Mouse (Mus musculus): ENCODE data around the gene Fastkd2. TPM values are rescaled to one million over a fixed set of nuclear protein-coding genes. Genes with fewer than 3 reads are reported as not detected.

Gene Fastkd2
- polyA plus RNA-seq (2014; fragmentation: Nextera tagmentation; extraction: Ambion mirVana), result 69.0 and 74.6 TPM in 2 replicates

DNA sequence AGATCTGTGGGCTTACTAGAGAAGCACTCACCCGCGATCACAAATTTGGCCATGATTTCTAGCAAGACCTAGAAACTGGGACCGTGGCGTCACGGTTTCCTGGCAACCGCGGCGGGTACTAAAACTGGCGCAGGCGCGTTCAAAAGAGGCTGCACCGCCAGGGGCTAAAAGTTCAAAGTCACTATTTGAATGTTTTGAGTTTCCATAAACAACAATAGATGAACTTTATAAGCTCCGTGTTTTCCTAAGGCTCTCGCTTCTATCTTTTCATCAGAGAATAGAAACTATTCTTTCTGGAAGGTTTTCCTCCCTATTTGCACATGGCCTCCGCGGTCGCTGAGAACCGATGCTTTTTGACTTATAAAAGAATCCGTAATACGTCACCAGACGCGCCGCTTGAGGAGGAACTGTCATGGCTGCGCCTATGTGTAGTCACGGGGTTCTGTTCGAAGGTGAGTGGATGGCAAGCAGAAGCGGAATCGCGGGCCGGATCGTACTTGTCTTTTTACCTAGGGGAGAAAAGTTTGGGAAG is at the start of gene Fastkd2, which contains the start of gene Mdh1b:
Gene Fastkd2 (plus strand): TSS at position 375 of the 532 bp plus-strand sequence.
Gene Mdh1b (minus strand): TSS at position 79 of the 532 bp plus-strand sequence.
- no peaks in the 10 kb centered on the region for H3K27me3 ChIP-seq (ENCODE audit: control insufficient read depth, insufficient read depth, low read length)
- peak within 1 kb of the TSS; percentile 64 for H3K9ac ChIP-seq (ENCODE audit: low read length)
- H3K27ac ChIP-seq (ENCODE audit: low read depth, low read length), result no peak within 1 kb of the TSS
- peak; percentile 92 for ATAC-seq (replicated peaks; ENCODE audit: low FRiP score)
- peak within 1 kb of the TSS; percentile 63 for H3K4me2 ChIP-seq (ENCODE audit: low read depth, low read length, severe bottlenecking)
- WGBS, result under 1% methylated on average over 31 of the region's 31 CpGs
- peak within 1 kb of the TSS; percentile 71 for H3K4me3 ChIP-seq (ENCODE audit: low read depth, low read length)
- peak; percentile 87 for DNase-seq (ENCODE audit: low spot score)
- H3K4me1 ChIP-seq (replicated peaks; ENCODE audit: control insufficient read depth, insufficient read depth, low read length), result 0 out of 2 replicates have a peak, but pooled peaks cover 4% of the 10 kb centered on the region
- H3K9me3 ChIP-seq (ENCODE audit: control insufficient read depth, low read length), result no peaks in the 10 kb centered on the region
- H3K36me3 ChIP-seq (ENCODE audit: control insufficient read depth, insufficient read depth, low read length), result no peaks in the 10 kb centered on the region

DNA sequence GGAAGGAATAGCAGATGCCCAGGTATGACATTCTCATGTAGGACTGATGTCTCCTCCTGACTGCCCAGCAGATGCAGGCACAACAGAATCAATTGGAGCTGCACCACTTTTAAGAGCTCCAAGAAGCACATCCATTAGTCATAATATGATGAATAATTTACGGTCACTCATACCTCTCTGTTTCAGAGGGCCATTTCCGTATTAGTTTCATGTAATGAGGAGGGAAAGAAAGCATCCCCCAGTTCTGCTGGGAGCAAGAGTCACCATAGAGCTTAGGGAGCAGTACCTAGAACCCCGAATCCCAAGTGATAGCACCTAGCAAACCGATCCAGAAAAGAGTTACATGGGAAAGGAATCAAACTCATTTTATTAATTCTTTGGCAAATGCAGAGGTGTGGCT is 43.6 kb upstream of the Fastkd2 start, which contains the start of gene Dytn:
Gene Dytn (minus strand): TSS at position 101 of the 400 bp plus-strand sequence.
- DNase-seq (ENCODE audit: low spot score) (no peak), ATAC-seq (replicated peaks; ENCODE audit: low FRiP score) (no peak)
- Histone ChIP-seq H3K9me3 (ENCODE audit: control insufficient read depth, low read length) (no peaks in the 10 kb centered on the region), H3K36me3 (ENCODE audit: control insufficient read depth, insufficient read depth, low read length) (no peaks in the 10 kb centered on the region), H3K4me1 (replicated peaks; ENCODE audit: control insufficient read depth, insufficient read depth, low read length) (no peaks in the 10 kb centered on the region), H3K27ac (ENCODE audit: low read depth, low read length) (no peak within 1 kb of the TSS), H3K4me2 (ENCODE audit: low read depth, low read length, severe bottlenecking) (no peak within 1 kb of the TSS), H3K27me3 (ENCODE audit: control insufficient read depth, insufficient read depth, low read length) (no peaks in the 10 kb centered on the region), H3K4me3 (ENCODE audit: low read depth, low read length) (no peak within 1 kb of the TSS), H3K9ac (ENCODE audit: low read length) (no peak within 1 kb of the TSS)
- WGBS, result 90% methylated on average over 4 of the region's 4 CpGs

DNA sequence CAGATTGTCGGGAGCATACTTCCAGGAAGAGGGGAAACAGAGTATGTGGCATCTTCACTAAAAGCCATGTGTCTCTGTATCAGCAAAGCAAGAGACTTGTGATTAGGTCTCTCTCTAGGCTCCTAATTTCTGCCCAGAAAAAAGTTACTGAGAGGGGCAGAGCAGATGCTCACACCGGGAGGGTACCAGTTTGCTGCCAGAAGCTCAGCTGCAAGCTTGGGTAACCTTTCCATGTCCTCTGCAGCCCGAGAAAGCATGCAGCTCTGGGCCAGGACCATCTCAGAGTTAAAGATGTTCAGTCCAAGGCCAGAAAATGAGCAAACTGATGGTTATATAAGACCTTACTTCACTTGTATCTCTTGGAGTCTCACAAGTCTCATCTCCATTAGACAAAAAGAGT is 33.6 kb upstream of the Fastkd2 start:
- Histone ChIP-seq H3K4me2 (ENCODE audit: low read depth, low read length, severe bottlenecking) (no peak overlapping the region), H3K4me3 (ENCODE audit: low read depth, low read length) (no peak overlapping the region), H3K9me3 (ENCODE audit: control insufficient read depth, low read length) (no peaks in the 10 kb centered on the region), H3K9ac (ENCODE audit: low read length) (no peak overlapping the region), H3K27ac (ENCODE audit: low read depth, low read length) (no peak overlapping the region), H3K36me3 (ENCODE audit: control insufficient read depth, insufficient read depth, low read length) (no peaks in the 10 kb centered on the region), H3K27me3 (ENCODE audit: control insufficient read depth, insufficient read depth, low read length) (no peaks in the 10 kb centered on the region), H3K4me1 (replicated peaks; ENCODE audit: control insufficient read depth, insufficient read depth, low read length) (no peaks in the 10 kb centered on the region)
- 88% methylated on average over 3 of the region's 3 CpGs for WGBS
- DNase-seq (ENCODE audit: low spot score) (no peak), ATAC-seq (replicated peaks; ENCODE audit: low FRiP score) (no peak)

DNA sequence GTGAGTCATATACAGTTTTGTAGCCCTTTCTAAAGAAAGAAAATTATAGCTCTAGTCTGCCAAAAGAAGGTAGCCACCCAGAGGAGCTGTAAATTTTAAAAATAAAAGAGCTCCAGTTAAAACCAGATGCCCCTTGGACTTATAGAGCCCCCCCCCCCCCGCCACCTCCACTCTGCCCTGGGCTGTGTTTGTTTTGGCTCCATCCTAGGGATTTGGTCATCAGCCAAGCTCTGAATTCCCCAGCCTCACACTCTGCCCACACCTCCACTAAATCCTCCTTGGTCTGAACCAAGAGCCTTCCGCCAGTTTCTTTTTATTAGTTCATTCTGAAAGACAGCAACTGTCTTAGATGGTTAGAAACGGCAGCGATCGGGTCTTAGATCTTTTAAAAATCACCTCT is 24.7 kb upstream of the Fastkd2 start:
- WGBS, result 79% methylated on average over 5 of the region's 5 CpGs
- ATAC-seq (replicated peaks; ENCODE audit: low FRiP score) (no peak), DNase-seq (ENCODE audit: low spot score) (no peak)
- Histone ChIP-seq H3K9ac (ENCODE audit: low read length) (no peak overlapping the region), H3K9me3 (ENCODE audit: control insufficient read depth, low read length) (no peaks in the 10 kb centered on the region), H3K4me3 (ENCODE audit: low read depth, low read length) (no peak overlapping the region), H3K27ac (ENCODE audit: low read depth, low read length) (no peak overlapping the region), H3K27me3 (ENCODE audit: control insufficient read depth, insufficient read depth, low read length) (no peaks in the 10 kb centered on the region), H3K4me2 (ENCODE audit: low read depth, low read length, severe bottlenecking) (no peak overlapping the region), H3K36me3 (ENCODE audit: control insufficient read depth, insufficient read depth, low read length) (no peaks in the 10 kb centered on the region), H3K4me1 (replicated peaks; ENCODE audit: control insufficient read depth, insufficient read depth, low read length) (no peaks in the 10 kb centered on the region)

DNA sequence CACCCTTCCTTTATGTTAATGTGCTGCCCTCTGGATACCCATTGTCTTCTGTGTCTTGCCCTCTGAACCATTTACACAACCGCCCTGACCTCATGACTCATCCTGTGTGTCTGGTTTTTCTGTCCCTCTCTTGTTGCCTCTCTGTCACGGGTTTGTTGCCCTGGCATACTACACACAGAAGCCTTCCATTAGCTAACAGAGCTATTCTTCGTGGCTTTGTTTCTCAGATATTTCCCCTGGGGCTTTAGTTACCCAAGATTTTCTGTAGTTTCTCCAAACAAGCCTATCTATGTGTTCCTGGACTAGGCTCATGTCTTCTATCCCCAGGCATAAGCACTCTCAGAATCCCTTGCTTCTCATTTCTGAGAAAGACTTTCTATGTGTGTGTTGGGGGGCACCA is 21.5 kb upstream of the Fastkd2 start:
- Histone ChIP-seq H3K4me3 (ENCODE audit: low read depth, low read length) (no peak overlapping the region), H3K27ac (ENCODE audit: low read depth, low read length) (no peak overlapping the region), H3K4me2 (ENCODE audit: low read depth, low read length, severe bottlenecking) (no peak overlapping the region), H3K27me3 (ENCODE audit: control insufficient read depth, insufficient read depth, low read length) (no peaks in the 10 kb centered on the region), H3K36me3 (ENCODE audit: control insufficient read depth, insufficient read depth, low read length) (no peaks in the 10 kb centered on the region), H3K9ac (ENCODE audit: low read length) (no peak overlapping the region), H3K4me1 (replicated peaks; ENCODE audit: control insufficient read depth, insufficient read depth, low read length) (no peaks in the 10 kb centered on the region), H3K9me3 (ENCODE audit: control insufficient read depth, low read length) (no peaks in the 10 kb centered on the region)
- 77% methylated on average over 3 of the region's 3 CpGs for WGBS
- DNase-seq (ENCODE audit: low spot score) (no peak), ATAC-seq (replicated peaks; ENCODE audit: low FRiP score) (no peak)

DNA sequence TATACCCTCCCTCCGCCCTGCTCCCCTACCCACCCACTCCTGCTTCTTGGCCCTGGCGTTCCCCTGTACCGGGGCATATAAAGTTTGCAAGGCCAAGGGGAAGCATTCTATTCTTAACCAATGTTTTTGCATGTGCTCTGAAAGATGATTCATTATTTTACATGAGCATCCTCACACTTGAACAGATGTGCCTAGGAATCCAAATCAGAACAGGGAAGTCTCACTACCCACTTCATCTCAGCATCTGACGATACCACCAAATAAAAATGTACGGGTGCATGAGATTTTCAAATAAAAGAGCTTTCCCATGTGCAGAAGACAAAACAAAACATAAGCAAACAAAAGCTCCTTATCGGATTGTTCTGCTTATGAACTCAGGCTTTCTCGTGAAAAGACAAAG is 10.3 kb upstream of the Fastkd2 start:
- no peak overlapping the region for H3K4me2 ChIP-seq (ENCODE audit: low read depth, low read length, severe bottlenecking)
- no peaks in the 10 kb centered on the region for H3K9me3 ChIP-seq (ENCODE audit: control insufficient read depth, low read length)
- no peaks in the 10 kb centered on the region for H3K4me1 ChIP-seq (replicated peaks; ENCODE audit: control insufficient read depth, insufficient read depth, low read length)
- DNase-seq (ENCODE audit: low spot score), result no peak
- H3K27me3 ChIP-seq (ENCODE audit: control insufficient read depth, insufficient read depth, low read length), result no peaks in the 10 kb centered on the region
- no peak overlapping the region for H3K9ac ChIP-seq (ENCODE audit: low read length)
- H3K36me3 ChIP-seq (ENCODE audit: control insufficient read depth, insufficient read depth, low read length), result no peaks in the 10 kb centered on the region
- H3K4me3 ChIP-seq (ENCODE audit: low read depth, low read length), result no peak overlapping the region
- ATAC-seq (replicated peaks; ENCODE audit: low FRiP score), result no peak
- no peak overlapping the region for H3K27ac ChIP-seq (ENCODE audit: low read depth, low read length)
- WGBS, result 81% methylated on average over 7 of the region's 7 CpGs

DNA sequence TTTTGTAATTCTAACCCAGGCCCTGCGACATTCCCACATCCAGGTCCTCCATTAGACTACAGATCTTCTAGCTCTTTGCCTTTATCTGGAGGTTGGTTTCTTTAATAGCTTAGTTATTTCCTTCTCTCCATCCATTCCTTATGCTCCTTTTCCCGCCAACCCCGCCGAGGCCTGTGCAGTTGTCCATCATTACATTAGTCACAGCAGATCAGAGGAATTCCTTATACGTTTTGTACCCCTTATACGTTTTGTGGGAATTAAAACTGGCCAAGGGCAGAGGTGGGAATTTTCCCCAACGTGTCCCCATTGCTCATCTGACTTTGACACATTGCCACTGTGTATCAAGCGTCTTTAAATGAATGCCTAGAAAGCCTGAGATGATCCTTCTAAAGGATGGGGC is 618 bp upstream of the Fastkd2 start:
- Histone ChIP-seq H3K9me3 (ENCODE audit: control insufficient read depth, low read length) (no peaks in the 10 kb centered on the region), H3K4me1 (replicated peaks; ENCODE audit: control insufficient read depth, insufficient read depth, low read length) (0 out of 2 replicates have a peak, but pooled peaks cover 4% of the 10 kb centered on the region), H3K4me2 (ENCODE audit: low read depth, low read length, severe bottlenecking) (peak overlapping the region; percentile 63), H3K9ac (ENCODE audit: low read length) (peak overlapping the region; percentile 64; the same call in 1 of the 2 replicates), H3K27ac (ENCODE audit: low read depth, low read length) (no peak overlapping the region), H3K4me3 (ENCODE audit: low read depth, low read length) (peak overlapping the region; percentile 71), H3K27me3 (ENCODE audit: control insufficient read depth, insufficient read depth, low read length) (no peaks in the 10 kb centered on the region), H3K36me3 (ENCODE audit: control insufficient read depth, insufficient read depth, low read length) (no peaks in the 10 kb centered on the region)
- DNase-seq (ENCODE audit: low spot score), result no peak
- no peak; the same call in 1 of the 2 replicates for ATAC-seq (replicated peaks; ENCODE audit: low FRiP score)
- WGBS, result 43% methylated on average over 8 of the region's 8 CpGs

DNA sequence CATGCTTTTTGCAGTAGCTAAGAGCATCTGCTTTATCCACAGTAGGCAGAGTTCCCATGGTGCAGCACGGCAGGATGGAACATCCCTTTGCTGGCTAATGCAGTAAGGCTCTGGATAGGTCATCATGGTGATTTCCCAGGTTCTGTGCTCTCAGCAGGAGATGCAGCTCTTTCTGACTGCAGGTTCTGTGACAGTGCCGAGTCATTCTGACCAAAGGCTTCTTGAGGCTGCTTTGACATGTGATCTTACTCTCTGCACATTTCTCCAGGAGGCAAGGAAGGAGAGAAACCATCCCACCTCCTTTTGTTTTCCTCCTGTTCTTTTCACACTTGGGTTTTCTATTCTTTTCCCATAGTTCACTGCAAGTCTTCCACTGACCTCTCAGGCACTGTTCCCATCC is 25.6 kb downstream of the Fastkd2 start:
- H3K27ac ChIP-seq (ENCODE audit: low read depth, low read length), result no peak overlapping the region
- WGBS, result 70% methylated on average over 2 of the region's 2 CpGs

DNA sequence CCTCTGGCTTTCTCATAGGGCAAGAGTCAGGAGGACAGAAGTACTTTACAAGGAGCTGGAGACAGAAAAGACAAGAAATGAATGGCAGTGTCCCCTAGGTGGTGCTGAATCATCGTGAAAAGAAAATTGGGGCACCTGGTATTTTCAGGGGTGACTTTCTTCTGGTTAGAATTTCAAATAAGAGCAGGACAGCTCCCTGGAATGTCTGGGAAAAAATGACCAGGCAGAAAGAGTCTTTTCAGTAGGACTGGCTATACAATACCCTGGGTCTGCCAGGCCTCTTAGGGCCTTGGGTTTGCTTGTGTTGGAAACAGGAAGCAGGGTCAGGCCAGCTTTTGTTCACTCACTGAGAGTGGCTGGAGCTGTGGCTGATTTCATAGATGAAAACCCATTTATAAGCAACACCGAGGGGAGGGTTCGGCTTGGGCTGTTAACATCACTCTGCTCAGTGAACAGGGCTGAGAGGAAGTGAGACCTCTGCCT is 32.8 kb downstream of the Fastkd2 start:
- ATAC-seq (replicated peaks; ENCODE audit: low FRiP score) (peak; percentile 87), DNase-seq (ENCODE audit: low spot score) (peak; percentile 60)
- no peaks in the 10 kb centered on the region for H3K36me3 ChIP-seq (ENCODE audit: control insufficient read depth, insufficient read depth, low read length)
- H3K4me2 ChIP-seq (ENCODE audit: low read depth, low read length, severe bottlenecking), result no peak overlapping the region
- H3K27ac ChIP-seq (ENCODE audit: low read depth, low read length), result peak overlapping the region; percentile 48; the same call in 1 of the 2 replicates
- H3K9me3 ChIP-seq (ENCODE audit: control insufficient read depth, low read length), result no peaks in the 10 kb centered on the region
- no peak overlapping the region for H3K4me3 ChIP-seq (ENCODE audit: low read depth, low read length)
- H3K9ac ChIP-seq (ENCODE audit: low read length), result peak overlapping the region; percentile 41; the same call in 1 of the 2 replicates
- peaks cover 11% of the 10 kb centered on the region; the same call in 1 of the 2 replicates for H3K4me1 ChIP-seq (replicated peaks; ENCODE audit: control insufficient read depth, insufficient read depth, low read length)
- no peaks in the 10 kb centered on the region for H3K27me3 ChIP-seq (ENCODE audit: control insufficient read depth, insufficient read depth, low read length)
- 11% methylated on average over 3 of the region's 3 CpGs for WGBS

More for the DNA sequence above, 25.6 kb downstream of the Fastkd2 start:
- no peak for ATAC-seq (replicated peaks; ENCODE audit: low FRiP score)
- no peak overlapping the region for H3K4me3 ChIP-seq (ENCODE audit: low read depth, low read length)
- H3K27me3 ChIP-seq (ENCODE audit: control insufficient read depth, insufficient read depth, low read length), result no peaks in the 10 kb centered on the region
- H3K9ac ChIP-seq (ENCODE audit: low read length), result no peak overlapping the region
- H3K4me1 ChIP-seq (replicated peaks; ENCODE audit: control insufficient read depth, insufficient read depth, low read length), result no peaks in the 10 kb centered on the region
- no peak overlapping the region for H3K4me2 ChIP-seq (ENCODE audit: low read depth, low read length, severe bottlenecking)
- DNase-seq (ENCODE audit: low spot score), result no peak
- H3K36me3 ChIP-seq (ENCODE audit: control insufficient read depth, insufficient read depth, low read length), result no peaks in the 10 kb centered on the region; the same call in 1 of the 2 replicates
- H3K9me3 ChIP-seq (ENCODE audit: control insufficient read depth, low read length), result no peaks in the 10 kb centered on the region
